Mouse (Mus musculus): ENCODE measurements around the gene Naaladl2. TPM values are rescaled to one million over a fixed set of nuclear protein-coding genes. Genes with fewer than 3 reads are reported as not detected.
A peak's percentile ranks its signal among the peaks of the same experiment; 100 is the strongest.

The Naaladl2 gene
- total RNA-seq, 1 experiment: under 0.01 TPM

GRCm38 (mm10) chr3:24665408-24665807 is 478.7 kb downstream of the Naaladl2 start:
- Histone ChIP-seq H3K9me3 (ENCODE audit: control insufficient read depth, insufficient read depth, low read depth, low read length) (no peaks in the 10 kb centered on the region), H3K4me1 (ENCODE audit: control insufficient read depth in 2 of 2, insufficient read depth in 2 of 2, low read length in 2 of 2, poor library complexity in 1 of 2) (no peaks in the 10 kb centered on the region), H3K9ac (ENCODE audit: insufficient read depth, low read depth, low read length, poor library complexity, severe bottlenecking) (no peak overlapping the region), H3K27ac (ENCODE audit: insufficient read depth, low read depth, low read length, poor library complexity, severe bottlenecking) (no peak overlapping the region), H3K36me3 (ENCODE audit: control insufficient read depth, insufficient read depth, low read length, poor library complexity, severe bottlenecking) (no peaks in the 10 kb centered on the region), H3K4me3 (ENCODE audit: insufficient read depth in 1 of 2, low read depth in 1 of 2, low read length in 2 of 2, poor library complexity in 1 of 2, severe bottlenecking in 1 of 2) (no peak overlapping the region)
- TF ChIP-seq HCFC1 (IDR thresholded peaks at IDR 0.05; ENCODE audit: borderline replicate concordance, insufficient read depth, low read length) (no peak), CHD2 (IDR thresholded peaks at IDR 0.05; ENCODE audit: low read depth, low read length) (no peak), ZNF384 (IDR thresholded peaks at IDR 0.05; ENCODE audit: low read depth, low read length) (no peak), ZC3H11A (IDR thresholded peaks at IDR 0.05; ENCODE audit: borderline replicate concordance, low read depth, low read length) (no peak), MAFK (IDR thresholded peaks at IDR 0.05; ENCODE audit: insufficient read depth, low read depth, low read length) (no peak)
- DNase-seq (ENCODE audit: low read depth, low spot score): no peak
- in situ Hi-C loops (cut with MboI; ENCODE audit: low sequenced_read_pairs in 2 of 2, unreplicated experiment in 2 of 2): no loop called here

- Histone ChIP-seq H3K4me1 (ENCODE audit: control insufficient read depth in 2 of 2, insufficient read depth in 2 of 2, low read length in 2 of 2, poor library complexity in 1 of 2) (no peaks in the 10 kb centered on the region), H3K36me3 (ENCODE audit: control insufficient read depth, insufficient read depth, low read length, poor library complexity, severe bottlenecking) (no peaks in the 10 kb centered on the region), H3K27ac (ENCODE audit: insufficient read depth, low read depth, low read length, poor library complexity, severe bottlenecking) (no peak overlapping the region), H3K4me3 (ENCODE audit: insufficient read depth in 1 of 2, low read depth in 1 of 2, low read length in 2 of 2, poor library complexity in 1 of 2, severe bottlenecking in 1 of 2) (no peak overlapping the region), H3K9me3 (ENCODE audit: control insufficient read depth, insufficient read depth, low read depth, low read length) (no peaks in the 10 kb centered on the region), H3K9ac (ENCODE audit: insufficient read depth, low read depth, low read length, poor library complexity, severe bottlenecking) (no peak overlapping the region)
- no peak for TF ChIP-seq HCFC1 (IDR thresholded peaks at IDR 0.05; ENCODE audit: borderline replicate concordance, insufficient read depth, low read length)
- no peak for TF ChIP-seq ZNF384 (IDR thresholded peaks at IDR 0.05; ENCODE audit: low read depth, low read length)
- TF ChIP-seq MAFK (IDR thresholded peaks at IDR 0.05; ENCODE audit: insufficient read depth, low read depth, low read length): no peak
- no peak for TF ChIP-seq ZC3H11A (IDR thresholded peaks at IDR 0.05; ENCODE audit: borderline replicate concordance, low read depth, low read length)
- TF ChIP-seq CHD2 (IDR thresholded peaks at IDR 0.05; ENCODE audit: low read depth, low read length): no peak
- in situ Hi-C loops (cut with MboI; ENCODE audit: low sequenced_read_pairs in 2 of 2, unreplicated experiment in 2 of 2): no loop called here
- DNase-seq (ENCODE audit: low read depth, low spot score): no peak
These were observed 480.3 kb downstream of the Naaladl2 start for GRCm38 (mm10) chr3:24663749-24664148.

- Histone ChIP-seq H3K9me3 (ENCODE audit: control insufficient read depth, insufficient read depth, low read depth, low read length) (no peaks in the 10 kb centered on the region), H3K4me3 (ENCODE audit: insufficient read depth in 1 of 2, low read depth in 1 of 2, low read length in 2 of 2, poor library complexity in 1 of 2, severe bottlenecking in 1 of 2) (no peak overlapping the region), H3K4me1 (ENCODE audit: control insufficient read depth in 2 of 2, insufficient read depth in 2 of 2, low read length in 2 of 2, poor library complexity in 1 of 2) (no peaks in the 10 kb centered on the region), H3K9ac (ENCODE audit: insufficient read depth, low read depth, low read length, poor library complexity, severe bottlenecking) (no peak overlapping the region), H3K36me3 (ENCODE audit: control insufficient read depth, insufficient read depth, low read length, poor library complexity, severe bottlenecking) (no peaks in the 10 kb centered on the region), H3K27ac (ENCODE audit: insufficient read depth, low read depth, low read length, poor library complexity, severe bottlenecking) (no peak overlapping the region)
- no peak for TF ChIP-seq MAFK (IDR thresholded peaks at IDR 0.05; ENCODE audit: insufficient read depth, low read depth, low read length)
- TF ChIP-seq ZC3H11A (IDR thresholded peaks at IDR 0.05; ENCODE audit: borderline replicate concordance, low read depth, low read length): no peak
- TF ChIP-seq CHD2 (IDR thresholded peaks at IDR 0.05; ENCODE audit: low read depth, low read length): no peak
- in situ Hi-C loops (cut with MboI; ENCODE audit: low sequenced_read_pairs in 2 of 2, unreplicated experiment in 2 of 2): no loop called here
- DNase-seq (ENCODE audit: low read depth, low spot score): no peak
These were observed 514.0 kb downstream of the Naaladl2 start for GRCm38 (mm10) chr3:24630032-24630431.

- no peak overlapping the region for H3K27ac ChIP-seq (ENCODE audit: insufficient read depth, low read depth, low read length, poor library complexity, severe bottlenecking)
- TF ChIP-seq MAFK (IDR thresholded peaks at IDR 0.05; ENCODE audit: insufficient read depth, low read depth, low read length) (no peak), CHD2 (IDR thresholded peaks at IDR 0.05; ENCODE audit: low read depth, low read length) (no peak), ZC3H11A (IDR thresholded peaks at IDR 0.05; ENCODE audit: borderline replicate concordance, low read depth, low read length) (no peak), ZNF384 (IDR thresholded peaks at IDR 0.05; ENCODE audit: low read depth, low read length) (no peak), HCFC1 (IDR thresholded peaks at IDR 0.05; ENCODE audit: borderline replicate concordance, insufficient read depth, low read length) (no peak)
- no peak overlapping the region for H3K4me3 ChIP-seq (ENCODE audit: insufficient read depth in 1 of 2, low read depth in 1 of 2, low read length in 2 of 2, poor library complexity in 1 of 2, severe bottlenecking in 1 of 2)
- H3K9me3 ChIP-seq (ENCODE audit: control insufficient read depth, insufficient read depth, low read depth, low read length): no peaks in the 10 kb centered on the region
- peak; percentile 1 for DNase-seq (ENCODE audit: low read depth, low spot score)
- no peaks in the 10 kb centered on the region for H3K36me3 ChIP-seq (ENCODE audit: control insufficient read depth, insufficient read depth, low read length, poor library complexity, severe bottlenecking)
- no peak overlapping the region for H3K9ac ChIP-seq (ENCODE audit: insufficient read depth, low read depth, low read length, poor library complexity, severe bottlenecking)
- H3K4me1 ChIP-seq (ENCODE audit: control insufficient read depth in 2 of 2, insufficient read depth in 2 of 2, low read length in 2 of 2, poor library complexity in 1 of 2): no peaks in the 10 kb centered on the region
- in situ Hi-C loops (cut with MboI; ENCODE audit: low sequenced_read_pairs in 2 of 2, unreplicated experiment in 2 of 2): no loop called here
These were observed 538.6 kb downstream of the Naaladl2 start for GRCm38 (mm10) chr3:24605485-24605884.

- H3K9me3 ChIP-seq (ENCODE audit: control insufficient read depth, insufficient read depth, low read depth, low read length): no peaks in the 10 kb centered on the region
- H3K36me3 ChIP-seq (ENCODE audit: control insufficient read depth, insufficient read depth, low read length, poor library complexity, severe bottlenecking): no peaks in the 10 kb centered on the region
- no peaks in the 10 kb centered on the region for H3K4me1 ChIP-seq (ENCODE audit: control insufficient read depth in 2 of 2, insufficient read depth in 2 of 2, low read length in 2 of 2, poor library complexity in 1 of 2)
- no peak for TF ChIP-seq CHD2 (IDR thresholded peaks at IDR 0.05; ENCODE audit: low read depth, low read length)
- no peak for TF ChIP-seq ZNF384 (IDR thresholded peaks at IDR 0.05; ENCODE audit: low read depth, low read length)
- TF ChIP-seq ZC3H11A (IDR thresholded peaks at IDR 0.05; ENCODE audit: borderline replicate concordance, low read depth, low read length): no peak
- TF ChIP-seq MAFK (IDR thresholded peaks at IDR 0.05; ENCODE audit: insufficient read depth, low read depth, low read length): peak; percentile 96
- TF ChIP-seq HCFC1 (IDR thresholded peaks at IDR 0.05; ENCODE audit: borderline replicate concordance, insufficient read depth, low read length): no peak
- DNase-seq (ENCODE audit: low read depth, low spot score): no peak
- in situ Hi-C loops (cut with MboI; ENCODE audit: low sequenced_read_pairs in 2 of 2, unreplicated experiment in 2 of 2): no loop called here
- H3K4me3 ChIP-seq (ENCODE audit: insufficient read depth in 1 of 2, low read depth in 1 of 2, low read length in 2 of 2, poor library complexity in 1 of 2, severe bottlenecking in 1 of 2): no peak overlapping the region
- H3K27ac ChIP-seq (ENCODE audit: insufficient read depth, low read depth, low read length, poor library complexity, severe bottlenecking): no peak overlapping the region
- H3K9ac ChIP-seq (ENCODE audit: insufficient read depth, low read depth, low read length, poor library complexity, severe bottlenecking): no peak overlapping the region
These were observed 539.2 kb downstream of the Naaladl2 start for GRCm38 (mm10) chr3:24604791-24605320.
